Mouse (Mus musculus): ENCODE results near the gene Gm49369. TPM values are rescaled to one million over a fixed set of nuclear protein-coding genes. Genes with fewer than 3 reads are reported as not detected.
"Not testable (repeated sequence)": the region's sequence is repeated elsewhere in the genome, so short reads cannot be mapped to it uniquely, and the experiment has no call there.

The Gm49369 gene
- polyA plus RNA-seq, 2 experiments = 0.29 TPM; not detected in 1

GRCm38 (mm10) chr7:142326714-142327445, 55.6 kb downstream of the Gm49369 start:
- no peaks in the 10 kb centered on the region for H3K27me3 ChIP-seq (ENCODE audit: control insufficient read depth, insufficient read depth, low read length)
- H3K4me2 ChIP-seq (ENCODE audit: low read depth) = no peak overlapping the region
- WGBS (ENCODE audit: insufficient replicate concordance) = 41% methylated on average over 9 of the region's 9 CpGs
- no peak for ATAC-seq (ENCODE audit: insufficient read depth)
- no peaks in the 10 kb centered on the region for H3K36me3 ChIP-seq (replicated peaks; ENCODE audit: control insufficient read depth, insufficient read depth, low read depth)
- no peak for DNase-seq (ENCODE audit: low read depth in 3 of 3, low spot score in 3 of 3)
- H3K9ac ChIP-seq (replicated peaks) = no peak overlapping the region
- H3K27ac ChIP-seq = no peak overlapping the region
- H3K9me3 ChIP-seq (ENCODE audit: control insufficient read depth, low read length) = no peaks in the 10 kb centered on the region
- no peak overlapping the region for H3K4me3 ChIP-seq (ENCODE audit: insufficient read depth in 1 of 2, low read depth in 2 of 2, low read length in 2 of 2)
- peaks cover 7 to 10% of the 10 kb centered on the region in 2 experiments for H3K4me1 ChIP-seq (replicated peaks; ENCODE audit: control insufficient read depth in 2 of 2, insufficient read depth in 2 of 2, low read length in 1 of 2)
- no peak for TF ChIP-seq CTCF (IDR thresholded peaks at IDR 0.05; ENCODE audit: low read depth)

GRCm38 (mm10) chr7:142323396-142324117, 58.9 kb downstream of the Gm49369 start:
- Histone ChIP-seq H3K9me3 (ENCODE audit: control insufficient read depth, low read length) (no peaks in the 10 kb centered on the region), H3K4me3 (ENCODE audit: insufficient read depth in 1 of 2, low read depth in 2 of 2, low read length in 2 of 2) (no peak overlapping the region), H3K27ac (no peak overlapping the region), H3K36me3 (replicated peaks; ENCODE audit: control insufficient read depth, insufficient read depth, low read depth) (no peaks in the 10 kb centered on the region), H3K4me1 (replicated peaks; ENCODE audit: control insufficient read depth in 2 of 2, insufficient read depth in 2 of 2, low read length in 1 of 2) (no peaks in the 10 kb centered on the region; a peak in 1 of 4 replicates), H3K9ac (replicated peaks) (no peak overlapping the region), H3K27me3 (ENCODE audit: control insufficient read depth, insufficient read depth, low read length) (no peaks in the 10 kb centered on the region), H3K4me2 (ENCODE audit: low read depth) (no peak overlapping the region)
- WGBS (ENCODE audit: insufficient replicate concordance) = 74% methylated on average over 12 of the region's 12 CpGs
- ATAC-seq (ENCODE audit: insufficient read depth) (no peak), DNase-seq (ENCODE audit: low read depth in 3 of 3, low spot score in 3 of 3) (no peak)
- TF ChIP-seq EP300 (IDR thresholded peaks at IDR 0.05; ENCODE audit: low read depth) (no peak), CTCF (IDR thresholded peaks at IDR 0.05; ENCODE audit: low read depth) (no peak)

GRCm38 (mm10) chr7:142322641-142323040, 59.8 kb downstream of the Gm49369 start:
- WGBS (ENCODE audit: insufficient replicate concordance) = 71% methylated on average over 6 of the region's 6 CpGs
- Histone ChIP-seq H3K27me3 (ENCODE audit: control insufficient read depth, insufficient read depth, low read length) (no peaks in the 10 kb centered on the region), H3K4me3 (ENCODE audit: insufficient read depth in 1 of 2, low read depth in 2 of 2, low read length in 2 of 2) (no peak overlapping the region), H3K4me2 (ENCODE audit: low read depth) (no peak overlapping the region), H3K27ac (no peak overlapping the region), H3K36me3 (replicated peaks; ENCODE audit: control insufficient read depth, insufficient read depth, low read depth) (no peaks in the 10 kb centered on the region), H3K9me3 (ENCODE audit: control insufficient read depth, low read length) (no peaks in the 10 kb centered on the region), H3K9ac (replicated peaks) (no peak overlapping the region), H3K4me1 (replicated peaks; ENCODE audit: control insufficient read depth in 2 of 2, insufficient read depth in 2 of 2, low read length in 1 of 2) (peaks cover 0 to 2% of the 10 kb centered on the region in 2 experiments; a peak in 1 of 4 replicates)
- TF ChIP-seq CTCF (IDR thresholded peaks at IDR 0.05; ENCODE audit: low read depth) (no peak), EP300 (IDR thresholded peaks at IDR 0.05; ENCODE audit: low read depth) (no peak)
- DNase-seq (ENCODE audit: low read depth in 3 of 3, low spot score in 3 of 3) (no peak), ATAC-seq (ENCODE audit: insufficient read depth) (no peak)

GRCm38 (mm10) chr7:142321637-142322306, 60.7 kb downstream of the Gm49369 start:
- DNase-seq (ENCODE audit: low read depth in 3 of 3, low spot score in 3 of 3); H3K36me3 ChIP-seq (replicated peaks; ENCODE audit: control insufficient read depth, insufficient read depth, low read depth); H3K4me1 ChIP-seq (replicated peaks; ENCODE audit: control insufficient read depth in 2 of 2, insufficient read depth in 2 of 2, low read length in 1 of 2); ATAC-seq (ENCODE audit: insufficient read depth); H3K27me3 ChIP-seq (ENCODE audit: control insufficient read depth, insufficient read depth, low read length); H3K9ac ChIP-seq (replicated peaks); H3K4me2 ChIP-seq (ENCODE audit: low read depth); H3K27ac ChIP-seq; H3K9me3 ChIP-seq (ENCODE audit: control insufficient read depth, low read length); H3K4me3 ChIP-seq (ENCODE audit: insufficient read depth in 1 of 2, low read depth in 2 of 2, low read length in 2 of 2): not testable (repeated sequence)
- WGBS (ENCODE audit: insufficient replicate concordance) = 71% methylated on average over 3 of the region's 10 CpGs

Other genes with a start within 250 kb of the Gm49369 start
- not detected in 2 replicates for gene Gm39115, start 246.6 kb downstream of the Gm49369 start, polyA plus RNA-seq (2012; rRNA removed)
- not detected in 2 replicates for gene Gm39115, start 246.6 kb downstream of the Gm49369 start, polyA plus RNA-seq (2014; fragmentation: Nextera tagmentation; extraction: Ambion mirVana)
- gene Gm45337, start 238.1 kb downstream of the Gm49369 start, polyA plus RNA-seq (2012; rRNA removed) = not detected in 2 replicates
- gene Gm45337, start 238.1 kb downstream of the Gm49369 start, polyA plus RNA-seq (2014; fragmentation: Nextera tagmentation; extraction: Ambion mirVana) = not detected in 2 replicates
- not detected in 2 replicates for gene Gm29735, start 225.6 kb downstream of the Gm49369 start, polyA plus RNA-seq (2012; rRNA removed)
- not detected in 2 replicates for gene Gm29735, start 225.6 kb downstream of the Gm49369 start, polyA plus RNA-seq (2014; fragmentation: Nextera tagmentation; extraction: Ambion mirVana)
- not detected in 2 replicates for gene Gm4553, start 216.9 kb downstream of the Gm49369 start, polyA plus RNA-seq (2012; rRNA removed)
- gene Gm4553, start 216.9 kb downstream of the Gm49369 start, polyA plus RNA-seq (2014; fragmentation: Nextera tagmentation; extraction: Ambion mirVana) = not detected in 2 replicates
- not detected in 2 replicates for gene Krtap5-2, start 206.7 kb downstream of the Gm49369 start, polyA plus RNA-seq (2012; rRNA removed)
- not detected in 2 replicates for gene Krtap5-2, start 206.7 kb downstream of the Gm49369 start, polyA plus RNA-seq (2014; fragmentation: Nextera tagmentation; extraction: Ambion mirVana)
- not detected in 2 replicates for gene Gm10153, start 192.3 kb downstream of the Gm49369 start, polyA plus RNA-seq (2012; rRNA removed)
- gene Gm10153, start 192.3 kb downstream of the Gm49369 start, polyA plus RNA-seq (2014; fragmentation: Nextera tagmentation; extraction: Ambion mirVana) = not detected in 2 replicates
- not detected in 2 replicates for gene Krtap5-3, start 181.3 kb downstream of the Gm49369 start, polyA plus RNA-seq (2012; rRNA removed)
- gene Krtap5-3, start 181.3 kb downstream of the Gm49369 start, polyA plus RNA-seq (2014; fragmentation: Nextera tagmentation; extraction: Ambion mirVana) = not detected in 2 replicates
- gene Gm7579, start 170.8 kb downstream of the Gm49369 start, polyA plus RNA-seq (2012; rRNA removed) = not detected in 2 replicates
- not detected in 2 replicates for gene Gm7579, start 170.8 kb downstream of the Gm49369 start, polyA plus RNA-seq (2014; fragmentation: Nextera tagmentation; extraction: Ambion mirVana)
- not detected in 2 replicates for gene Krtap5-5, start 152.7 kb downstream of the Gm49369 start, polyA plus RNA-seq (2012; rRNA removed)
- gene Krtap5-5, start 152.7 kb downstream of the Gm49369 start, polyA plus RNA-seq (2014; fragmentation: Nextera tagmentation; extraction: Ambion mirVana) = not detected in 2 replicates
- not detected in 2 replicates for gene Gm40460, start 141.6 kb downstream of the Gm49369 start, polyA plus RNA-seq (2012; rRNA removed)
- not detected in 2 replicates for gene Gm40460, start 141.6 kb downstream of the Gm49369 start, polyA plus RNA-seq (2014; fragmentation: Nextera tagmentation; extraction: Ambion mirVana)
- gene Gm2431, start 124.3 kb downstream of the Gm49369 start, polyA plus RNA-seq (2012; rRNA removed) = not detected in 2 replicates
- not detected in 2 replicates for gene Gm2431, start 124.3 kb downstream of the Gm49369 start, polyA plus RNA-seq (2014; fragmentation: Nextera tagmentation; extraction: Ambion mirVana)
- gene Gm4559, start 108.3 kb downstream of the Gm49369 start, polyA plus RNA-seq (2012; rRNA removed) = not detected in 2 replicates
- gene Gm4559, start 108.3 kb downstream of the Gm49369 start, polyA plus RNA-seq (2014; fragmentation: Nextera tagmentation; extraction: Ambion mirVana) = not detected in 2 replicates
- not detected in 2 replicates for gene Krtap5-1, start 85.5 kb downstream of the Gm49369 start, polyA plus RNA-seq (2012; rRNA removed)
- not detected in 2 replicates for gene Krtap5-1, start 85.5 kb downstream of the Gm49369 start, polyA plus RNA-seq (2014; fragmentation: Nextera tagmentation; extraction: Ambion mirVana)
- not detected in 2 replicates for gene Krtap5-4, start 79.1 kb downstream of the Gm49369 start, polyA plus RNA-seq (2012; rRNA removed)
- not detected in 2 replicates for gene Krtap5-4, start 79.1 kb downstream of the Gm49369 start, polyA plus RNA-seq (2014; fragmentation: Nextera tagmentation; extraction: Ambion mirVana)
- gene Ifitm10, start 8.9 kb downstream of the Gm49369 start, polyA plus RNA-seq (2012; rRNA removed) = 0.87 and 1.1 TPM in 2 replicates
- gene Ifitm10, start 8.9 kb downstream of the Gm49369 start, polyA plus RNA-seq (2014; fragmentation: Nextera tagmentation; extraction: Ambion mirVana) = 1.0 and 1.3 TPM in 2 replicates
- gene Ctsd, start 5.4 kb upstream of the Gm49369 start, polyA plus RNA-seq (2012; rRNA removed) = 180 and 209 TPM in 2 replicates
- 324 and 349 TPM in 2 replicates for gene Ctsd, start 5.4 kb upstream of the Gm49369 start, polyA plus RNA-seq (2014; fragmentation: Nextera tagmentation; extraction: Ambion mirVana)
- 0.03 and 0.57 TPM in 2 replicates for gene Syt8, start 52.2 kb upstream of the Gm49369 start, polyA plus RNA-seq (2012; rRNA removed)
- gene Syt8, start 52.2 kb upstream of the Gm49369 start, polyA plus RNA-seq (2014; fragmentation: Nextera tagmentation; extraction: Ambion mirVana) = not detected in 2 replicates
- gene Tnni2, start 59.1 kb upstream of the Gm49369 start, polyA plus RNA-seq (2012; rRNA removed) = 1.7 and 2.1 TPM in 2 replicates
- gene Tnni2, start 59.1 kb upstream of the Gm49369 start, polyA plus RNA-seq (2014; fragmentation: Nextera tagmentation; extraction: Ambion mirVana) = 2.1 and 2.2 TPM in 2 replicates
- gene Lsp1, start 78.1 kb upstream of the Gm49369 start, polyA plus RNA-seq (2012; rRNA removed) = 13.3 TPM in 2 replicates
- gene Lsp1, start 78.1 kb upstream of the Gm49369 start, polyA plus RNA-seq (2014; fragmentation: Nextera tagmentation; extraction: Ambion mirVana) = 13.2 and 15.2 TPM in 2 replicates
- 0.10 and 0.15 TPM in 2 replicates for gene Tnnt3, start 116.2 kb upstream of the Gm49369 start, polyA plus RNA-seq (2012; rRNA removed)
- gene Tnnt3, start 116.2 kb upstream of the Gm49369 start, polyA plus RNA-seq (2014; fragmentation: Nextera tagmentation; extraction: Ambion mirVana) = 0.17 TPM in 1 of 2 replicates, not detected in the other
- gene Mrpl23, start 150.0 kb upstream of the Gm49369 start, polyA plus RNA-seq (2012; rRNA removed) = 24.4 and 45.9 TPM in 2 replicates
- 11.1 and 14.4 TPM in 2 replicates for gene Mrpl23, start 150.0 kb upstream of the Gm49369 start, polyA plus RNA-seq (2014; fragmentation: Nextera tagmentation; extraction: Ambion mirVana)